Mouse (Mus musculus): ENCODE data around the gene Eid2.

DNA sequence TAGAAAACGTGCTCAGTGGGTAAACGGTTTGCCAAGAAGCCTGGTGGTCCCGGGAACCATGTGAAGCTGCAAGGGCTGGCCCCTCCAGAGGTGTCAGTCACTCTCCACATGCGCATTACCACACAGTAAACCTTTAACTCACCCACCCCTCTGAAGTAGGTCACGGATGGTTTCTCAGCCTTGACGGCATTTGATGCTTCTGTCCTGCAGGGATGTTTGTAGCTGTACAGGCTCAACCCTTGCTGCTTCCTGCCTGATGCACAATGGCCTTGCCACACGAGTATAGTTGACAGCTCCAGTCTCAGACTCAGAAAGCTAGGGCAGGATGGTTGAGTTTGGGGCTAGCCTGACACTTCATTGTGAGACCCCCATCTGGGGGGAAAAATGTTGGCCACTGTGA lies 12.9 kb downstream of the Eid2 start:
- TF ChIP-seq POLR2A (IDR thresholded peaks at IDR 0.05; ENCODE audit: borderline replicate concordance, insufficient read depth, low read length) (no peak), CTCF (IDR thresholded peaks at IDR 0.05; ENCODE audit: borderline replicate concordance, insufficient read depth, low read depth, low read length) (no peak)

Measured in cerebellum, adult 2 months (tissue).